20 mouse cellular contexts compared by ENCODE assay signal in genomic region chr1:171116280-171116679, GRCm38 (mm10). TPM values are rescaled to one million over a fixed set of nuclear protein-coding genes. Genes with fewer than 3 reads are reported as not detected.
"Had no signal": no experiment of that assay in that cellular context is flagged by ENCODE, and none has a peak within 500 bp of the region (broad histone marks: within the 10 kb centered on the region; RNA-seq: fewer than 3 reads in every experiment).

No protein-coding gene starts in this region.

- H3K36me3 ChIP-seq: limb, embryonic 10.5 days; limb, embryonic 13.5 days; midbrain, embryonic 12.5 days; midbrain, embryonic 15.5 days; neural tube, embryonic 12.5 days; neural tube, embryonic 15.5 days had no signal

- H3K27ac ChIP-seq: limb, embryonic 10.5 days; limb, embryonic 13.5 days; midbrain, embryonic 12.5 days; midbrain, embryonic 15.5 days; neural tube, embryonic 12.5 days; neural tube, embryonic 15.5 days; stomach, postnatal 0 days had no signal

- DNase-seq: kidney, adult 18-20 months; kidney, adult 9 months; kidney, postnatal 14 days; kidney, postnatal 4 days; layer of hippocampus, adult 9-11 months; lung, embryonic 14.5 days; right cerebral cortex, adult 18-20 months; right cerebral cortex, postnatal 14 days; right cerebral cortex, postnatal 4 days; thymus, postnatal 25 days had no signal

- H3K4me3 ChIP-seq: limb, embryonic 10.5 days; limb, embryonic 13.5 days; midbrain, embryonic 12.5 days; midbrain, embryonic 15.5 days; neural tube, embryonic 12.5 days; neural tube, embryonic 15.5 days had no signal

- ATAC-seq: inflammation-experienced regulatory T-cells, adult 6 months; intestine, embryonic 16.5 days; lung, postnatal 0 days; midbrain, embryonic 15.5 days had no signal

- H3K9me3 ChIP-seq: limb, embryonic 10.5 days; limb, embryonic 13.5 days; midbrain, embryonic 12.5 days; midbrain, embryonic 15.5 days; neural tube, embryonic 12.5 days; neural tube, embryonic 15.5 days had no signal

- H3K4me2 ChIP-seq: limb, embryonic 13.5 days; lung, embryonic 14.5 days; midbrain, embryonic 12.5 days; midbrain, embryonic 15.5 days; neural tube, embryonic 12.5 days; neural tube, embryonic 15.5 days had no signal

- H3K9ac ChIP-seq: limb, embryonic 13.5 days; lung, embryonic 14.5 days; midbrain, embryonic 12.5 days; midbrain, embryonic 15.5 days; neural tube, embryonic 12.5 days; neural tube, embryonic 15.5 days had no signal

- H3K27me3 ChIP-seq: limb, embryonic 13.5 days; midbrain, embryonic 12.5 days; midbrain, embryonic 15.5 days; neural tube, embryonic 12.5 days; neural tube, embryonic 15.5 days had no signal

RNA-seq across cellular contexts. Expression of gene Mpz, which starts 34.2 kb away (rescaled TPM):
- polyA plus RNA-seq: inflammation-experienced regulatory T-cells, adult 6 months had no signal
